ENCODE assay signal across 29 mouse cellular contexts in genomic region chr3:87533667-87534378, GRCm38 (mm10). TPM values are rescaled to one million over a fixed set of nuclear protein-coding genes. Genes with fewer than 3 reads are reported as not detected.
DNase-seq lines count a peak whose midpoint lies in the region; ATAC-seq and TF ChIP-seq lines count a peak whose summit lies in the region.
"Had no signal": no experiment of that assay in that cellular context is flagged by ENCODE, and none has a peak within 500 bp of the region (broad histone marks: within the 10 kb centered on the region; RNA-seq: fewer than 3 reads in every experiment).

No protein-coding gene starts in this region.

- H3K9me3 ChIP-seq in kidney, embryonic 16.5 days (ENCODE audit: low read length), result no peaks in the 10 kb centered on the region
- no peaks in the 10 kb centered on the region for H3K9me3 ChIP-seq in kidney, embryonic 14.5 days (ENCODE audit: control insufficient read depth, low read length)
- no peaks in the 10 kb centered on the region for H3K9me3 ChIP-seq in lung, postnatal 0 days (ENCODE audit: low read length)
- H3K9me3 ChIP-seq in stomach, postnatal 0 days (ENCODE audit: control insufficient read depth, low read length), result no peaks in the 10 kb centered on the region
- H3K9me3 ChIP-seq: embryonic facial prominence, embryonic 12.5 days; forebrain, embryonic 10.5 days; forebrain, embryonic 15.5 days; heart, embryonic 12.5 days; hindbrain, embryonic 13.5 days; limb, embryonic 13.5 days; liver, embryonic 12.5 days; stomach, embryonic 15.5 days had no signal

- no peak overlapping the region for H3K9ac ChIP-seq in kidney, embryonic 16.5 days (replicated peaks; ENCODE audit: low read length)
- H3K9ac ChIP-seq in kidney, embryonic 14.5 days (ENCODE audit: low read depth, low read length), result no peak overlapping the region
- no peak overlapping the region for H3K9ac ChIP-seq in lung, postnatal 0 days (replicated peaks; ENCODE audit: low read depth)
- H3K9ac ChIP-seq in stomach, postnatal 0 days (ENCODE audit: low read length), result no peak overlapping the region
- H3K9ac ChIP-seq: embryonic facial prominence, embryonic 12.5 days; forebrain, embryonic 15.5 days; heart, embryonic 12.5 days; hindbrain, embryonic 13.5 days; limb, embryonic 13.5 days; liver, embryonic 12.5 days; liver, postnatal 0 days; stomach, embryonic 15.5 days had no signal

- H3K4me2 ChIP-seq in kidney, embryonic 16.5 days (replicated peaks; ENCODE audit: low read depth, low read length), result no peak overlapping the region
- no peak overlapping the region for H3K4me2 ChIP-seq in kidney, embryonic 14.5 days (replicated peaks; ENCODE audit: low read depth, low read length)
- no peak overlapping the region for H3K4me2 ChIP-seq in lung, postnatal 0 days (replicated peaks; ENCODE audit: low read depth, low read length)
- H3K4me2 ChIP-seq in stomach, postnatal 0 days (replicated peaks; ENCODE audit: low read depth), result no peak overlapping the region
- H3K4me2 ChIP-seq: embryonic facial prominence, embryonic 12.5 days; forebrain, embryonic 15.5 days; heart, embryonic 12.5 days; hindbrain, embryonic 13.5 days; limb, embryonic 13.5 days; liver, embryonic 12.5 days; stomach, embryonic 15.5 days had no signal

- H3K36me3 ChIP-seq in kidney, embryonic 16.5 days (ENCODE audit: insufficient read depth, low read length), result peaks cover 76% of the 10 kb centered on the region
- H3K36me3 ChIP-seq in kidney, embryonic 14.5 days (ENCODE audit: control insufficient read depth, insufficient read depth, low read length), result peaks cover 76% of the 10 kb centered on the region
- peaks cover 41% of the 10 kb centered on the region for H3K36me3 ChIP-seq in lung, postnatal 0 days (ENCODE audit: insufficient read depth, low read length)
- peaks cover 44% of the 10 kb centered on the region for H3K36me3 ChIP-seq in stomach, postnatal 0 days (ENCODE audit: control insufficient read depth, insufficient read depth, low read length)

- no peaks in the 10 kb centered on the region for H3K27me3 ChIP-seq in kidney, embryonic 16.5 days (ENCODE audit: insufficient read depth, low read length)
- H3K27me3 ChIP-seq in kidney, embryonic 14.5 days (ENCODE audit: control insufficient read depth, insufficient read depth, low read length), result no peaks in the 10 kb centered on the region
- H3K27me3 ChIP-seq in lung, postnatal 0 days (replicated peaks; ENCODE audit: insufficient read depth, low read length), result no peaks in the 10 kb centered on the region
- no peaks in the 10 kb centered on the region for H3K27me3 ChIP-seq in stomach, postnatal 0 days (ENCODE audit: control insufficient read depth, insufficient read depth, low read length)
- H3K27me3 ChIP-seq: CH12.LX; embryonic facial prominence, embryonic 12.5 days; forebrain, embryonic 15.5 days; heart, embryonic 12.5 days; hindbrain, embryonic 13.5 days; limb, embryonic 13.5 days; liver, embryonic 12.5 days; stomach, embryonic 15.5 days had no signal

- no peak for TF ChIP-seq CTCF in lung, postnatal 0 days (IDR thresholded peaks at IDR 0.05)
- TF ChIP-seq CTCF in stomach, postnatal 0 days (IDR thresholded peaks at IDR 0.05; ENCODE audit: low read depth), result no peak

- H3K4me1 ChIP-seq in kidney, embryonic 16.5 days (ENCODE audit: insufficient read depth, low read length), result peaks cover 13% of the 10 kb centered on the region; the same call in 1 of the 2 replicates
- no peaks in the 10 kb centered on the region for H3K4me1 ChIP-seq in kidney, embryonic 14.5 days (ENCODE audit: control insufficient read depth, insufficient read depth, low read length)
- no peaks in the 10 kb centered on the region for H3K4me1 ChIP-seq in lung, postnatal 0 days (ENCODE audit: insufficient read depth, low read depth, low read length)
- H3K4me1 ChIP-seq in stomach, postnatal 0 days (replicated peaks; ENCODE audit: control insufficient read depth, insufficient read depth), result no peaks in the 10 kb centered on the region
- H3K4me1 ChIP-seq: embryonic facial prominence, embryonic 12.5 days; forebrain, embryonic 10.5 days; forebrain, embryonic 15.5 days; hindbrain, embryonic 13.5 days; limb, embryonic 13.5 days; stomach, embryonic 15.5 days had no signal

- 61% methylated on average over 7 of the region's 7 CpGs for WGBS in kidney, embryonic 16.5 days
- WGBS in kidney, embryonic 14.5 days, result 73% methylated on average over 7 of the region's 7 CpGs
- 68% methylated on average over 7 of the region's 7 CpGs for WGBS in lung, postnatal 0 days
- 77% methylated on average over 7 of the region's 7 CpGs for WGBS in stomach, postnatal 0 days

- H3K27ac ChIP-seq in kidney, embryonic 16.5 days (ENCODE audit: low read length), result no peak overlapping the region
- H3K27ac ChIP-seq in kidney, embryonic 14.5 days (ENCODE audit: low read depth, low read length), result no peak overlapping the region
- peak overlapping the region; percentile 57; the same call in 1 of the 2 replicates for H3K27ac ChIP-seq in lung, postnatal 0 days (ENCODE audit: low read length)
- H3K27ac ChIP-seq in stomach, postnatal 0 days (replicated peaks), result peak overlapping the region; percentile 65
- H3K27ac ChIP-seq: embryonic facial prominence, embryonic 12.5 days; forebrain, embryonic 10.5 days; forebrain, embryonic 15.5 days; hindbrain, embryonic 13.5 days; left cerebral cortex, adult 2 months; limb, embryonic 13.5 days; liver, embryonic 12.5 days; stomach, embryonic 15.5 days had no signal

- no peak overlapping the region for H3K4me3 ChIP-seq in kidney, embryonic 16.5 days (ENCODE audit: low read length)
- H3K4me3 ChIP-seq in kidney, embryonic 14.5 days (ENCODE audit: low read length), result no peak overlapping the region
- no peak overlapping the region for H3K4me3 ChIP-seq in lung, postnatal 0 days (ENCODE audit: low read depth, low read length)
- H3K4me3 ChIP-seq in stomach, postnatal 0 days (ENCODE audit: low read depth, low read length), result no peak overlapping the region
- H3K4me3 ChIP-seq: embryonic facial prominence, embryonic 12.5 days; forebrain, embryonic 10.5 days; forebrain, embryonic 15.5 days; heart, embryonic 12.5 days; hindbrain, embryonic 13.5 days; left cerebral cortex, adult 2 months; limb, embryonic 13.5 days; liver, embryonic 12.5 days; stomach, embryonic 15.5 days had no signal

- ATAC-seq in kidney, embryonic 16.5 days (ENCODE audit: low FRiP score, low TSS enrichment), result peak; percentile 69; the same call in 1 of the 2 replicates
- ATAC-seq in kidney, embryonic 14.5 days (ENCODE audit: low FRiP score, low TSS enrichment), result no peak
- ATAC-seq in lung, postnatal 0 days, result peak; percentile 83
- ATAC-seq in stomach, postnatal 0 days (ENCODE audit: low FRiP score, low TSS enrichment), result no peak
- ATAC-seq: activated CD4-positive, CD25-positive, alpha-beta regulatory T cell, adult 4 months; forebrain, embryonic 15.5 days; liver, embryonic 12.5 days; liver, postnatal 0 days had no signal

- peak; percentile 20 for DNase-seq in adrenal gland, postnatal 10 days
- DNase-seq in adrenal gland, postnatal 14 days, result no peak
- peak; percentile 24 for DNase-seq in lung, postnatal 0 days (ENCODE audit: low spot score)
- no peak for DNase-seq in lung, postnatal 10 days
- no peak for DNase-seq in stomach, postnatal 0 days (ENCODE audit: low spot score)
- no peak for DNase-seq in right cerebral cortex, adult 18-20 months
- DNase-seq: adrenal gland, adult 2 months; cerebellum, adult 8-10 months; cerebellum, postnatal 25 days; gastrocnemius, postnatal 25 days; heart, adult 11 months; heart, postnatal 4 days; liver, postnatal 0 days; midbrain, embryonic 14.5 days; right cerebral cortex, postnatal 14 days; thymus, postnatal 14 days had no signal

- TF ChIP-seq EP300 in lung, postnatal 0 days (IDR thresholded peaks at IDR 0.05), result no peak
- TF ChIP-seq EP300 in stomach, postnatal 0 days (optimal IDR thresholded peaks at IDR 0.05), result no peak

RNA-seq across cellular contexts. Expression of gene Etv3, which starts 8.6 kb away (rescaled TPM):
- 10 to 100 TPM; 27.4 to 28.4 TPM for total RNA-seq in adrenal gland, postnatal 10 days (2021)
- total RNA-seq in adrenal gland, postnatal 14 days (2021), result 23.4 and 26.2 TPM in 2 replicates
- polyA plus RNA-seq in kidney, embryonic 16.5 days (2015; fragmentation: Nextera tagmentation; extraction: Ambion mirVana), result 14.4 and 15.6 TPM in 2 replicates
- 8.2 and 9.7 TPM in 2 replicates for polyA plus RNA-seq in kidney, embryonic 14.5 days (2014; fragmentation: Nextera tagmentation; extraction: Ambion mirVana)
- polyA plus RNA-seq in lung, postnatal 0 days (2015; fragmentation: Nextera tagmentation; extraction: Ambion mirVana), result 13.8 and 15.6 TPM in 2 replicates
- 11.8 and 13.6 TPM in 2 replicates for polyA plus RNA-seq in stomach, postnatal 0 days (2015; fragmentation: Nextera tagmentation; extraction: Ambion mirVana)

Comparison
In these comparisons a context has a peak if more than half of its experiments do, and no peak if none do; other contexts are left out.
1. DNase-seq: peak in adrenal gland, postnatal 10 days (single experiment) and lung, postnatal 0 days (single experiment); none in adrenal gland, postnatal 14 days (single experiment), lung, postnatal 10 days (single experiment), stomach, postnatal 0 days (single experiment) and right cerebral cortex, adult 18-20 months (single experiment).
2. ATAC-seq: peak in kidney, embryonic 16.5 days (single experiment) and lung, postnatal 0 days (single experiment); none in kidney, embryonic 14.5 days (single experiment) and stomach, postnatal 0 days (single experiment).
3. H3K27ac ChIP-seq: peak in lung, postnatal 0 days (single experiment) and stomach, postnatal 0 days (single experiment); none in kidney, embryonic 16.5 days (single experiment) and kidney, embryonic 14.5 days (single experiment).